Mouse (Mus musculus): ENCODE results near the gene Neurl1a.

GRCm38 (mm10) chr19:47178431-47179271, at the start of gene Neurl1a:
- TF ChIP-seq CTCF (IDR thresholded peaks at IDR 0.05; ENCODE audit: low read depth) (no peak), EP300 (IDR thresholded peaks at IDR 0.05; ENCODE audit: low read depth) (no peak)
